Mouse (Mus musculus): ENCODE results near the gene Bcl2l12.

GRCm38 (mm10) chr7:44949922-44950321 is 48.6 kb downstream of the Bcl2l12 start:
- TF ChIP-seq POLR2A (IDR thresholded peaks at IDR 0.05; ENCODE audit: borderline replicate concordance, insufficient read depth, low read length) (no peak), CTCF (IDR thresholded peaks at IDR 0.05; ENCODE audit: borderline replicate concordance, insufficient read depth, low read depth, low read length) (no peak)

Measured in cerebellum, adult 2 months (tissue).